Mouse (Mus musculus) stomach, postnatal 0 days (tissue): ENCODE measurements around the gene Wdr93. TPM values are rescaled to one million over a fixed set of nuclear protein-coding genes. Genes with fewer than 3 reads are reported as not detected.

ENCODE experiments used
- ATAC-seq: fragments of 200-750 bp; cut with Nextera tagmentation; 2 replicates; pipeline ENCODE4 v1.8.0; 2017; ENCODE audit not compliant: low FRiP score, low TSS enrichment
- DNase-seq: peaks from one replicate; pipeline ENCODE4 v3.0.0-alpha.2; 2016; ENCODE audit warnings: low spot score
- H3K27ac ChIP-seq: fragments of 300-500 bp; sonication (generic); replicated peaks from 2 replicates; pipeline ENCODE4 v1.5.1; 2014; ENCODE audit warnings: mild to moderate bottlenecking, control low read depth
- H3K27me3 ChIP-seq: fragments of 300-500 bp; sonication (generic); 2 replicates; pipeline ENCODE4 v1.6.1; 2014; ENCODE audit warnings: low read length; ENCODE audit not compliant: control insufficient read depth, insufficient read depth
- H3K36me3 ChIP-seq: fragments of 300-500 bp; sonication (generic); 2 replicates; pipeline ENCODE4 v1.6.1; 2014; ENCODE audit warnings: low read length, mixed read lengths; ENCODE audit not compliant: control insufficient read depth, insufficient read depth
- H3K4me1 ChIP-seq: fragments of 300-500 bp; sonication (generic); replicated peaks from 2 replicates; pipeline ENCODE4 v1.6.1; 2014; ENCODE audit warnings: antibody characterized with exemption; ENCODE audit not compliant: control insufficient read depth, insufficient read depth
- H3K4me2 ChIP-seq: fragments of 300-500 bp; sonication (generic); replicated peaks from 2 replicates; pipeline ENCODE4 v1.6.1; 2014; ENCODE audit warnings: low read depth, mild to moderate bottlenecking, control low read depth, moderate library complexity
- H3K4me3 ChIP-seq: fragments of 300-500 bp; sonication (generic); 2 replicates; pipeline ENCODE4 v1.5.1; 2014; ENCODE audit warnings: low read depth, low read length, control low read depth
- H3K9ac ChIP-seq: fragments of 300-500 bp; sonication (generic); 2 replicates; pipeline ENCODE4 v1.6.1; 2014; ENCODE audit warnings: mild to moderate bottlenecking, low read length, control low read depth, mixed read lengths
- H3K9me3 ChIP-seq: fragments of 300-500 bp; sonication (generic); 2 replicates; pipeline ENCODE4 v1.6.1; 2016; ENCODE audit warnings: low read length; ENCODE audit not compliant: control insufficient read depth
- CTCF ChIP-seq: IDR thresholded peaks from 2 replicates; pipeline ENCODE4 v1.5.1; 2016; ENCODE audit warnings: antibody characterized with exemption, low read depth, mild to moderate bottlenecking, moderate library complexity
- EP300 ChIP-seq: optimal IDR thresholded peaks from 2 replicates; pipeline ENCODE3; 2016; ENCODE audit warnings: antibody characterized with exemption
- WGBS: fragments of 180-500 bp; shearing (Covaris S2); extraction: QIAGEN DNeasy Blood & Tissue Kit; methylation state at CpG from one replicate; pipeline ENCODE4 v1.1.7; 2014; 5-methylcytosine and 5-hydroxymethylcytosine counted together
- polyA plus RNA-seq: library from polyadenylated mRNA; unstranded; fragments of >200 nt; fragmentation: Nextera tagmentation; extraction: Ambion mirVana; gene quantifications from 2 replicates; pipeline ENCODE4 v1.2.1, GENCODE M21; 2015

Gene Wdr93
- polyA plus RNA-seq, 1 experiment from 2014 or later = 0.04 TPM

GRCm38 (mm10) chr7:79740279-79740678 is 2.7 kb upstream of the Wdr93 start:
- Histone ChIP-seq H3K9me3 (no peaks in the 10 kb centered on the region), H3K4me1 (peaks cover 3% of the 10 kb centered on the region; the same call in 1 of the 2 replicates), H3K9ac (no peak overlapping the region), H3K27ac (no peak overlapping the region), H3K27me3 (no peaks in the 10 kb centered on the region), H3K36me3 (no peaks in the 10 kb centered on the region), H3K4me2 (no peak overlapping the region), H3K4me3 (no peak overlapping the region)
- TF ChIP-seq CTCF (no peak), EP300 (no peak)
- DNase-seq (no peak), ATAC-seq (no peak)
- 77% methylated on average over 4 of the region's 4 CpGs for WGBS

- WGBS = 8% methylated on average over 11 of the region's 11 CpGs
- DNase-seq (no peak), ATAC-seq (no peak)
Observed at GRCm38 (mm10) chr7:79742277-79742658, 695 bp upstream of the Wdr93 start.

GRCm38 (mm10) chr7:79744051-79744450 is 1.1 kb downstream of the Wdr93 start:
- TF ChIP-seq CTCF (no peak), EP300 (no peak)
- 86% methylated on average over 9 of the region's 9 CpGs for WGBS

More at GRCm38 (mm10) chr7:79742277-79742658, 695 bp upstream of the Wdr93 start:
- no peaks in the 10 kb centered on the region for H3K27me3 ChIP-seq
- H3K4me3 ChIP-seq = peak overlapping the region; percentile 71
- TF ChIP-seq EP300 = no peak
- no peak for TF ChIP-seq CTCF
- peak overlapping the region; percentile 74 for H3K9ac ChIP-seq
- peaks cover 3% of the 10 kb centered on the region; the same call in 1 of the 2 replicates for H3K4me1 ChIP-seq
- no peaks in the 10 kb centered on the region for H3K9me3 ChIP-seq
- H3K4me2 ChIP-seq = peak overlapping the region; percentile 99
- no peaks in the 10 kb centered on the region for H3K36me3 ChIP-seq
- peak overlapping the region; percentile 30 for H3K27ac ChIP-seq

GRCm38 (mm10) chr7:79744585-79744984 is 1.6 kb downstream of the Wdr93 start:
- peaks cover 3% of the 10 kb centered on the region; the same call in 1 of the 2 replicates for H3K4me1 ChIP-seq
- 77% methylated on average over 5 of the region's 5 CpGs for WGBS
- no peak overlapping the region for H3K4me3 ChIP-seq
- H3K27ac ChIP-seq = no peak overlapping the region
- ATAC-seq = no peak
- H3K9me3 ChIP-seq = no peaks in the 10 kb centered on the region
- H3K4me2 ChIP-seq = no peak overlapping the region
- no peak for TF ChIP-seq EP300
- no peak for TF ChIP-seq CTCF
- no peak overlapping the region for H3K9ac ChIP-seq
- no peak for DNase-seq
- H3K27me3 ChIP-seq = no peaks in the 10 kb centered on the region
- H3K36me3 ChIP-seq = no peaks in the 10 kb centered on the region

More at GRCm38 (mm10) chr7:79744051-79744450, 1.1 kb downstream of the Wdr93 start:
- DNase-seq = no peak
- no peak for ATAC-seq
- Histone ChIP-seq H3K36me3 (no peaks in the 10 kb centered on the region), H3K4me3 (no peak overlapping the region), H3K9me3 (no peaks in the 10 kb centered on the region), H3K27me3 (no peaks in the 10 kb centered on the region), H3K4me1 (peaks cover 3% of the 10 kb centered on the region; the same call in 1 of the 2 replicates), H3K4me2 (no peak overlapping the region), H3K9ac (no peak overlapping the region), H3K27ac (no peak overlapping the region)

GRCm38 (mm10) chr7:79747659-79748058 is 4.7 kb downstream of the Wdr93 start:
- no peak overlapping the region for H3K4me3 ChIP-seq
- H3K9me3 ChIP-seq = no peaks in the 10 kb centered on the region
- ATAC-seq = no peak
- H3K9ac ChIP-seq = no peak overlapping the region
- H3K4me2 ChIP-seq = no peak overlapping the region
- no peak overlapping the region for H3K27ac ChIP-seq
- 77% methylated on average over 6 of the region's 6 CpGs for WGBS
- no peak for DNase-seq
- H3K4me1 ChIP-seq = peaks cover 3% of the 10 kb centered on the region; the same call in 1 of the 2 replicates
- no peak for TF ChIP-seq EP300
- TF ChIP-seq CTCF = no peak
- H3K36me3 ChIP-seq = no peaks in the 10 kb centered on the region
- H3K27me3 ChIP-seq = no peaks in the 10 kb centered on the region

GRCm38 (mm10) chr7:79749511-79749910 is 6.5 kb downstream of the Wdr93 start:
- no peak overlapping the region for H3K27ac ChIP-seq
- H3K9ac ChIP-seq = no peak overlapping the region
- H3K4me1 ChIP-seq = no peaks in the 10 kb centered on the region
- H3K4me3 ChIP-seq = no peak overlapping the region
- H3K36me3 ChIP-seq = no peaks in the 10 kb centered on the region
- H3K27me3 ChIP-seq = no peaks in the 10 kb centered on the region
- no peak for TF ChIP-seq EP300
- TF ChIP-seq CTCF = no peak
- ATAC-seq (no peak), DNase-seq (no peak)
- no peak overlapping the region for H3K4me2 ChIP-seq
- WGBS = 73% methylated on average over 6 of the region's 6 CpGs
- no peaks in the 10 kb centered on the region for H3K9me3 ChIP-seq
